Mouse (Mus musculus) olfactory bulb, adult 2 months (tissue): ENCODE data around the gene Gm42417. TPM values are rescaled to one million over a fixed set of nuclear protein-coding genes. Genes with fewer than 3 reads are reported as not detected.

Source experiments
- H3K27ac ChIP-seq: fragments of 200-500 bp; 2 replicates; pipeline ENCODE4 v1.5.1; 2012; ENCODE audit warnings: low read depth, low read length; ENCODE audit not compliant: insufficient read depth
- H3K4me1 ChIP-seq: fragments of 200-500 bp; 2 replicates; pipeline ENCODE4 v1.6.1; 2012; ENCODE audit warnings: low read length; ENCODE audit not compliant: control insufficient read depth, insufficient read depth
- H3K4me3 ChIP-seq: fragments of 200-500 bp; 2 replicates; pipeline ENCODE4 v1.5.1; 2012; ENCODE audit warnings: mild to moderate bottlenecking, low read depth, low read length, moderate library complexity; ENCODE audit not compliant: insufficient read depth
- CTCF ChIP-seq: fragments of 200-500 bp; IDR thresholded peaks from 2 replicates; pipeline ENCODE4 v1.5.1; 2012; ENCODE audit warnings: low read depth, mild to moderate bottlenecking, low read length, moderate library complexity; ENCODE audit not compliant: insufficient read depth
- POLR2A ChIP-seq: fragments of 200-500 bp; IDR thresholded peaks from 2 replicates; pipeline ENCODE4 v1.6.1; 2012; ENCODE audit warnings: mild to moderate bottlenecking, low read depth, low read length, moderate library complexity; ENCODE audit not compliant: insufficient read depth
- WGBS: fragments of 180-500 bp; shearing (Covaris S2); methylation state at CpG from one replicate; pipeline ENCODE4 v1.1.7; 2018; 5-methylcytosine and 5-hydroxymethylcytosine counted together
- polyA plus RNA-seq: library from polyadenylated mRNA; stranded (reverse); fragments of >200 nt; gene quantifications from 2 replicates; pipeline ENCODE4 v1.2.4, GENCODE M21; 2012; ENCODE audit warnings: low replicate concordance; ENCODE audit not compliant: missing spikeins, insufficient read depth, insufficient read length

Gm42417 gene
- polyA plus RNA-seq, 1 experiment = not detected

DNA sequence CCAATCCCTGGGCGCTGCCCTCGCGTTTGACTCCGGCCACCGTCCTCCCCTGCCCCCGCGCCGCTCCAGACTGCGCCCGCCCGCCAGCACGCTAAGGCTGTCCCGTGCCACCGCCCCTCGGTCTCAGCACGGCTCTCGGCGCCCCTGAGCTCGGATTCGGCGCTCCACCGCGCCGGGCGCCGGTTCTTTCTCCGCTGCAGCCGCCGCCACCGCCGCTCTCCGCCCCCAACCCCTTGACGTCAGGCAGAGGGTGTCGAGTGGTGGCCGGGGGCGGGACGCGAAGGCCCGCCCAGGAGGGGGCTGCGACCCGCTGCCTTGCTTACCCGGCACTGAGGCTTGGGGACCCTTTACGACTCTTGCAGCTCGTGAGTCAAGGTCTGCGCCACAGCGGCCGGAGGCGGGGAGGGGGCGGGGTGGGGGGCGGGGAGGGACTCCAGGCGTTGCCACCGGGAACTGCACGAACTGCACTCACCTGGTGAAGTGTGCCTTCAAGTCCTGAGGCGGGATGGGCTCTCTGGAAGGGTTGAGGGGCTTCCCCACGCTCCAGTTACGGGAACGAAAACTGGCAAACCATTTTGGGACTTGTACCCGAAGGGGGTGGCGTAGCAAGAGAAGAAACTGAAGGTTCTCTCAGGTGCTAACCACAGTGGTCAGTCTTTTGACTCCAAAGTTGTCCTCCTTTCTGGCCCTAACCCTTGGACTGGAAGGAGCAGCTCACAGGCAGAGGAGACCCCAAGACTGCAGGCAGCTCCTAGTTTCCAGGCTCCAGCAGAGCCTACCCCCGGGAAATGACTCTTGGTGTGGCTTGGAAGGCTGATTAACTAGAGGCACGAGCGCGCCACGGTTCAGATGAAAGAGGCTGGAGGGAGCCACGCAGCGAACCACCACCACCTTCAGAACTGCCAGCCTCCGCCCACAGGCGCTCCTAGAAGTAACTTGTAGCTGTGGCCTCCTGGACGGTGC is 19.1 kb upstream of the Gm42417 start, which contains the start of gene Sema4c:
Gene Sema4c (minus strand): TSS at position 319 of the 963 bp plus-strand sequence.
- H3K4me3 ChIP-seq = peak within 1 kb of the TSS; percentile 83
- H3K27ac ChIP-seq = peak within 1 kb of the TSS; percentile 86
- TF ChIP-seq CTCF = no peak
- peak; percentile 61; the same call in 1 of the 2 replicates for TF ChIP-seq POLR2A
- WGBS = 4% methylated on average over 69 of the region's 69 CpGs
- peaks cover 24% of the 10 kb centered on the region for H3K4me1 ChIP-seq

DNA sequence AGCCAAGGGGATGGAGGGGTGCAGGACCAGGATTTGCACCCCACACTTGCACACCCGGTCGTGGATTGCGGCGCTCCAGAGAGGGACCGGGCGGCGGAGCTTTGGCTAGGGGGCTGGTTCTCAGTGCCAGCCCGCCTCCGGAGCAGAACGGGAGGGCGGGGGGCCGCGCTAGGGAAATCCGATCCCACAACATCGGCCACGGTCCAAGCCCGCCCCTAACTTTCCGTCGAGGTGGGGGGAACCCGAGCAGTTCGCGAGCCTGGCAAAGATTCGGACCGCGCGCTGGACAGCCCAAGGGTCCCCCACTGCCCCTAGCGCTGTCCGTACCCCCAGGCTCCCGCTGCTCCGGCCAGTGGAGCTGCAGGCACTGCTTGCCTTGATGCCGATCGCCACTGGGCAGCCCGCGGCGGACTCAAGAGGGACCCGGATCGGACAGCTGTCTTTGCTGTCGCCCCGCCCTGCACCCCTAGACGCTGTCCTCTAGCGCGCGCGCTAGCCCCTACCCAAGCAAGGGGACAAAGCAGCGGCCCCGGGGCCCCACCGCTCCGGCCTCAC is 18.3 kb upstream of the Gm42417 start:
- 0% methylated on average over 48 of the region's 48 CpGs for WGBS
- Histone ChIP-seq H3K4me3 (peak overlapping the region; percentile 83), H3K27ac (peak overlapping the region; percentile 86), H3K4me1 (peaks cover 24% of the 10 kb centered on the region)
- TF ChIP-seq POLR2A (no peak), CTCF (no peak)

DNA sequence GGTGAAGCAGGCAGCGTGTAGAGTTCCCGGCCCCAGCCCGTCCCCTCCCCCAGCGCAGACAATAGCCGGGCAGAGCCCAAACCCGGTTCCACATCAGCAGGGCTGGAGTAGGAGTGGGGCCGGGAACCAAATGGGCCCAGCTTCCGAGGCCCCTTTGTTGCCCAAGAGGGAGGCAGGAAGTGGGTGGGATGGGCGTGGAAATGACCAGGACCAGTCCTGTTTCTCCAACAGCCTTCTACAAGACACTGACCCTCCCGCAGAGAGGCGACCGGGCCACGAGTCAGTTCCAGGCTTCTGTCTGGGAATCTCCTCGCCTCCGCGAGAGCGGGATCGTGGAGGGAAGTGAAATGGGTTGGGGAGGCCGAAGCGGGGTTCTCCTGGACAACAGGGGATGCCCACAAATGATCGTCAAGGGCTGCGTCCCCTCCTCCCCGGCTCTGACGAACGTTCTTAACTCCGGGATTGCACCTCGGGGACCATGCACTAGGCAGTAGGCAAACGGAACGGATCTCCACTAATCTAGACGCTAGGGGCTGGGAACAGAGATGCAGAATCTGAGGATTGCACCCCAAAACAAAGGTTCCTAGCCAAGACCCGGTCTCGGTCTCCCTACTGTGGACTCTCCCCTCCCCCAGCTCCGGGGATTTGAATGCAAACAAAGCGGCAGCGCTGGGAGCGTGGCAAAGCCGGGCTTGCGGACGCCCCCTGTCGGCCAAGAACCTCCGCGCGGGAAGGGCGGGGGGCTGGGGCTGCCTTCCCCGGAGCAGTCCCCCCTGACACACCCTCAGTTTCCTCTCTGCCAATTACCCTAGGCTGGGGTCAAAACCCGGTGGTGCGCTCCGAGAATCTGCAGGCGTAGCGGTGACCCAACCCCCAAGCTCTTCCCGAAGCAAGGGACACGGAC is 17.6 kb upstream of the Gm42417 start:
- WGBS = under 1% methylated on average over 52 of the region's 52 CpGs
- peaks cover 24% of the 10 kb centered on the region for H3K4me1 ChIP-seq
- TF ChIP-seq POLR2A (no peak), CTCF (peak; percentile 88)
- H3K27ac ChIP-seq = peak overlapping the region; percentile 86
- H3K4me3 ChIP-seq = peak overlapping the region; percentile 83

DNA sequence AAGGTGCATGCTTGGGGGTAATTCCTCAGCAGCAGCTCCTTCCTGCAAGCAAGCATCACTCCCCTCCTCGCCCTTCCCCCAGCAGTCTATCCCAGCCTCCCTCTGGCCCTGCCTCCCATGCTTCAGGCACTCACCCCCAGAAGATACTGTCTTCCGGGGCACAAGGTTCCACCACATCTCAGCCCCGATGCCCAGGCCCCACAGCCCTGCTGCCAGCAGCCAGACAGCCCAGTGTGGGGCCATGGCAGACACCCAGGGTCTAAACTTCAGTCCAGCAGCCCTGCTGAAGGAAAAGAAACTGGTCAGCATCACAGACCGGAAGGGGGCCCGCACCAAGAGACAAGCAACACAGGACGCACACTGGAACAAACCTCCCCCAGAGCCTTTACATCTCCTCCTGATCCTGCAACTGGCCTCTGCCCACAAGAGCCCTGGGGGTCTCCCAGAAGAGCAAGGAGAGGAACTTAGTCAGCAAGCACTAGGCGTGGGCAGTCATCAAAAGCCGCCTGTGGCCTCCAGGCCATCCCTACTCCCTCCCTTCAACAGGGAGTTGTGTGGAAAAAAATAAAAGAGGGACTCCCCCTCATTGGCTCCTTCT is 16.7 kb upstream of the Gm42417 start:
- Histone ChIP-seq H3K4me3 (peak overlapping the region; percentile 83), H3K4me1 (peaks cover 24% of the 10 kb centered on the region), H3K27ac (peak overlapping the region; percentile 86; the same call in 1 of the 2 replicates)
- TF ChIP-seq POLR2A (no peak), CTCF (no peak)
- WGBS = 23% methylated on average over 8 of the region's 8 CpGs

DNA sequence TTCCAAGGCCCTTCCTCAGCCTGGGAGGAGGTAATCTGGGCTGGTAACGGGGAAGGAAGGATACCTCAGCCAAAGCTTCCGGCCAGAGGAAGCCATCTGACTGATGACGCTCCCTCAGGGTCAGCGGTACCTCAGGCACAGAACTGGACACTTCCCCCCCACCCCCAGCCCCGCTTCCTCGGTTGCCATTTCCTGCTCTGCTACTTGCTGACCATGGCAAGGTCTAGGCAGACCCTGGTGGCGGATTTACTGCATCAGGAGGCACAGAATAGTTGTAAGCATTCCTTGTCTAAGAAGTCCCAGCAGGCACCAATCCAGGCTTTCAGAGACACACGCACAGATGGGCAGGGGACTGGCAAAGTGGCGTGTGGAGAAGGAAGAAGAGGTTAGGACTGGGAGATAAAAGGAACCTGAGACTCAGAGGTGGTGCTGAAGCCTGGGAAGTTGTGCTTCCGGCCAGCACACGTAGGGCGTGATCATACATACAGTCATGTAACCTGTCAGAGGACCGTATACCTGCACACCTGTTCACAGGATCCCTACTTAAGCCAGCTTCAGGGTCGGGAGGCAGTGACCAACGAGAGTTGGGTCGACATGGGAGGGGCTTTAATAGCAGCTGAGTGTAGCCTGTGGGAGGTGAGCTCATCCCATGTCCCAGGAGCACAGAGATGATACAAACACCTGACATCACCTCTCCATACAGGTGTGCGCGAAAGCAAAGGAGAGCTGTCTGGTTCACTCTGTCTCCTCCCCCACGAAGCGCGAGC is 15.6 kb upstream of the Gm42417 start:
- peaks cover 24% of the 10 kb centered on the region for H3K4me1 ChIP-seq
- TF ChIP-seq CTCF = no peak
- no peak for TF ChIP-seq POLR2A
- 82% methylated on average over 21 of the region's 21 CpGs for WGBS
- no peak overlapping the region for H3K27ac ChIP-seq
- H3K4me3 ChIP-seq = no peak overlapping the region

DNA sequence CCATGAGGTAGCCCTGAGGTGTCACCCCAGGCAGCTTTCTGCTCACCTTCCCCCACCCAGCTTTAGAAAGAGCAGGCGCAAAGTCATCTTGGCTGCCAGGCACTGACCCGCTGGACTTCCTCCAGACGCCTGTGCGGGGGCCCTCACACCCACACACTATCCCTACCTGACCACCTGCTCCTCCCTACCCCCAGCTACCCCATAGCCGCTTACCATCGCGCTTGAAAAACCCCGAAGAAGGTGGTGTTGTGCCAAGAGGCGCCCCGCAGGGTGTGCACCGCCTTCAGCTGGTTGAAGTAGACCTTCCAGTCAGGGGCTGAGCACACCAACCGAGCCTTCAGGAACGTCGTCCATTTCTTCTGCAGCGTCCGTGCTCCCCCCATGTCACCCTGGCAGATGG is 13.3 kb upstream of the Gm42417 start:
- no peak overlapping the region for H3K27ac ChIP-seq
- WGBS = 82% methylated on average over 16 of the region's 16 CpGs
- H3K4me3 ChIP-seq = no peak overlapping the region
- peaks cover 20% of the 10 kb centered on the region for H3K4me1 ChIP-seq
- TF ChIP-seq POLR2A = no peak
- TF ChIP-seq CTCF = no peak

DNA sequence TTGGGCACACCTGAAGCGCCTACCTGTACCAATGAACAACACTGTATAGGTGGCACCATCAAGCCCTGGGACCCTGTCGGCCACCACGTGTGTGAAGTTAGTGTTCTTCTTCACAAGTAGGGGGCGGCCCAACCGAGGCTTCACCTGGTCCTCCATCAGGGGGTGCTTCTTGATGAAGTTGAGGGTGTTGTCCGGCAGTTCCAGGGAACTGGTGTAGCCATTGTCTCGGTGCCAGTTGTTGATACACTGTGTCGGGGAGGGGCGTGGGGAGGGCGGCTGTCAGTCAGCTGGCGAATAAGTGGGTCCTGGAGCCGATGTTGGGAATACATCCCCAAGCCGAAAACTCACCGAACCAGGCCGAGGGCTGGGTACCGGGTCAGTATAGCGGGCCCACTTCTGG is 12.7 kb upstream of the Gm42417 start:
- TF ChIP-seq CTCF (no peak), POLR2A (no peak)
- 87% methylated on average over 17 of the region's 17 CpGs for WGBS
- Histone ChIP-seq H3K4me1 (peaks cover 23% of the 10 kb centered on the region), H3K4me3 (no peak overlapping the region), H3K27ac (no peak overlapping the region)
